Mouse (Mus musculus) neural tube, embryonic 13.5 days (tissue): ENCODE data around the gene Abcc5. TPM values are rescaled to one million over a fixed set of nuclear protein-coding genes. Genes with fewer than 3 reads are reported as not detected.
"Not testable (repeated sequence)": the region's sequence is repeated elsewhere in the genome, so short reads cannot be mapped to it uniquely, and the experiment has no call there.

Experiments
- ATAC-seq: fragments of 200-750 bp; cut with Nextera tagmentation; 2 replicates; pipeline ENCODE4 v1.8.0; 2017; ENCODE audit warnings: low read depth, mild to moderate bottlenecking, moderate TSS enrichment, moderate library complexity
- H3K27ac ChIP-seq: fragments of 300-500 bp; sonication (generic); replicated peaks from 2 replicates; pipeline ENCODE4 v1.5.1; 2015; ENCODE audit warnings: moderate library complexity, mild to moderate bottlenecking, inconsistent platforms
- H3K27me3 ChIP-seq: fragments of 300-500 bp; sonication (generic); 2 replicates; pipeline ENCODE4 v1.6.1; 2015; ENCODE audit warnings: mild to moderate bottlenecking, inconsistent platforms
- H3K36me3 ChIP-seq: fragments of 300-500 bp; sonication (generic); 2 replicates; pipeline ENCODE4 v1.6.1; 2015; ENCODE audit warnings: mild to moderate bottlenecking, inconsistent platforms
- H3K4me1 ChIP-seq: fragments of 300-500 bp; sonication (generic); replicated peaks from 2 replicates; pipeline ENCODE4 v1.6.1; 2015; ENCODE audit warnings: inconsistent platforms
- H3K4me2 ChIP-seq: fragments of 300-500 bp; sonication (generic); 2 replicates; pipeline ENCODE4 v1.6.1; 2015; ENCODE audit warnings: inconsistent platforms, mild to moderate bottlenecking, moderate library complexity
- H3K4me3 ChIP-seq: fragments of 300-500 bp; sonication (generic); 2 replicates; pipeline ENCODE4 v1.5.1; 2015; ENCODE audit warnings: mild to moderate bottlenecking, inconsistent platforms
- H3K9ac ChIP-seq: fragments of 300-500 bp; sonication (generic); 2 replicates; pipeline ENCODE4 v1.6.1; 2015; ENCODE audit warnings: moderate library complexity, mild to moderate bottlenecking, inconsistent platforms
- H3K9me3 ChIP-seq: fragments of 300-500 bp; sonication (generic); 2 replicates; pipeline ENCODE4 v1.6.1; 2016; ENCODE audit warnings: inconsistent platforms
- WGBS: fragments of 180-500 bp; shearing (Covaris S2); methylation state at CpG from one replicate; pipeline ENCODE4 v1.1.7; 2015; 5-methylcytosine and 5-hydroxymethylcytosine counted together
- polyA plus RNA-seq: library from polyadenylated mRNA; unstranded; fragments of >200 nt; fragmentation: Nextera tagmentation; extraction: Ambion mirVana; gene quantifications from 2 replicates; pipeline ENCODE4 v1.2.1, GENCODE M21; 2015

Abcc5 gene
- polyA plus RNA-seq, 1 experiment from 2014 or later: 123 TPM

- 33% methylated on average over 7 of the region's 7 CpGs for WGBS
- H3K4me1 ChIP-seq: no peaks in the 10 kb centered on the region
- no peak overlapping the region for H3K9ac ChIP-seq
- H3K27ac ChIP-seq: no peak overlapping the region
- no peak overlapping the region for H3K4me2 ChIP-seq
- H3K27me3 ChIP-seq: no peaks in the 10 kb centered on the region
- no peak for ATAC-seq
- no peak overlapping the region for H3K4me3 ChIP-seq
- H3K36me3 ChIP-seq: no peaks in the 10 kb centered on the region
- no peaks in the 10 kb centered on the region for H3K9me3 ChIP-seq
These were observed 18.7 kb upstream of the Abcc5 start for GRCm38 (mm10) chr16:20444831-20445388.

- 90% methylated on average over 2 of the region's 2 CpGs for WGBS
- Histone ChIP-seq H3K4me3 (no peak overlapping the region), H3K9ac (no peak overlapping the region), H3K36me3 (no peaks in the 10 kb centered on the region), H3K9me3 (no peaks in the 10 kb centered on the region), H3K4me2 (no peak overlapping the region), H3K27ac (no peak overlapping the region), H3K4me1 (no peaks in the 10 kb centered on the region), H3K27me3 (no peaks in the 10 kb centered on the region)
- ATAC-seq: no peak
These were observed 16.7 kb upstream of the Abcc5 start for GRCm38 (mm10) chr16:20442871-20443270.

GRCm38 (mm10) chr16:20438673-20439415, 12.7 kb upstream of the Abcc5 start:
- H3K4me2 ChIP-seq: no peak overlapping the region
- H3K27me3 ChIP-seq: no peaks in the 10 kb centered on the region
- no peaks in the 10 kb centered on the region for H3K36me3 ChIP-seq
- no peak overlapping the region for H3K27ac ChIP-seq
- no peak overlapping the region for H3K9ac ChIP-seq
- H3K4me1 ChIP-seq: no peaks in the 10 kb centered on the region
- 91% methylated on average over 11 of the region's 11 CpGs for WGBS
- H3K9me3 ChIP-seq: no peaks in the 10 kb centered on the region
- H3K4me3 ChIP-seq: no peak overlapping the region
- no peak for ATAC-seq

- not testable (repeated sequence) for H3K4me1 ChIP-seq, H3K9ac ChIP-seq, H3K4me2 ChIP-seq, H3K4me3 ChIP-seq, H3K27ac ChIP-seq, ATAC-seq, H3K27me3 ChIP-seq, H3K9me3 ChIP-seq, H3K36me3 ChIP-seq
- 100% methylated on average over 1 of the region's 1 CpGs for WGBS
These were observed 11.9 kb upstream of the Abcc5 start for GRCm38 (mm10) chr16:20438046-20438445.

GRCm38 (mm10) chr16:20436281-20436680, 10.1 kb upstream of the Abcc5 start:
- 82% methylated on average over 3 of the region's 3 CpGs for WGBS
- H3K4me3 ChIP-seq: no peak overlapping the region
- no peaks in the 10 kb centered on the region for H3K27me3 ChIP-seq
- no peak overlapping the region for H3K9ac ChIP-seq
- H3K9me3 ChIP-seq: no peaks in the 10 kb centered on the region
- no peak overlapping the region for H3K4me2 ChIP-seq
- H3K36me3 ChIP-seq: no peaks in the 10 kb centered on the region
- no peaks in the 10 kb centered on the region for H3K4me1 ChIP-seq
- H3K27ac ChIP-seq: no peak overlapping the region
- ATAC-seq: no peak

GRCm38 (mm10) chr16:20429328-20429727, 3.1 kb upstream of the Abcc5 start:
- Histone ChIP-seq H3K9ac (no peak overlapping the region), H3K36me3 (no peaks in the 10 kb centered on the region), H3K27me3 (no peaks in the 10 kb centered on the region), H3K9me3 (no peaks in the 10 kb centered on the region), H3K4me1 (peaks cover 14% of the 10 kb centered on the region), H3K4me2 (no peak overlapping the region), H3K4me3 (no peak overlapping the region), H3K27ac (no peak overlapping the region)
- WGBS: 87% methylated on average over 5 of the region's 5 CpGs
- ATAC-seq: no peak

GRCm38 (mm10) chr16:20427566-20427965, 1.4 kb upstream of the Abcc5 start:
- ATAC-seq: no peak
- 76% methylated on average over 4 of the region's 4 CpGs for WGBS
- Histone ChIP-seq H3K36me3 (no peaks in the 10 kb centered on the region), H3K4me1 (peaks cover 26% of the 10 kb centered on the region), H3K9ac (no peak overlapping the region), H3K4me3 (no peak overlapping the region), H3K27me3 (no peaks in the 10 kb centered on the region), H3K9me3 (no peaks in the 10 kb centered on the region), H3K27ac (no peak overlapping the region), H3K4me2 (no peak overlapping the region)

- peak overlapping the region; percentile 87 for H3K9ac ChIP-seq
- peaks cover 19% of the 10 kb centered on the region for H3K36me3 ChIP-seq
- peak overlapping the region; percentile 91; the same call in 1 of the 2 replicates for H3K27ac ChIP-seq
- H3K9me3 ChIP-seq: no peaks in the 10 kb centered on the region
- 0 out of 2 replicates have a peak, but pooled peaks have one; percentile 2 for ATAC-seq
- H3K4me3 ChIP-seq: peak overlapping the region; percentile 76
- H3K27me3 ChIP-seq: no peaks in the 10 kb centered on the region
- H3K4me1 ChIP-seq: peaks cover 26% of the 10 kb centered on the region
- WGBS: 54% methylated on average over 10 of the region's 10 CpGs
- peak overlapping the region; percentile 85 for H3K4me2 ChIP-seq
These were observed 1.2 kb downstream of the Abcc5 start for GRCm38 (mm10) chr16:20424719-20425650.

- H3K27me3 ChIP-seq: no peaks in the 10 kb centered on the region
- H3K4me2 ChIP-seq: peak overlapping the region; percentile 85
- no peak overlapping the region for H3K9ac ChIP-seq
- no peak overlapping the region for H3K27ac ChIP-seq
- WGBS: 87% methylated on average over 7 of the region's 7 CpGs
- H3K9me3 ChIP-seq: no peaks in the 10 kb centered on the region
- no peak overlapping the region for H3K4me3 ChIP-seq
- H3K4me1 ChIP-seq: peaks cover 26% of the 10 kb centered on the region
- no peak for ATAC-seq
- peaks cover 19% of the 10 kb centered on the region for H3K36me3 ChIP-seq
These were observed 1.9 kb downstream of the Abcc5 start for GRCm38 (mm10) chr16:20424226-20424663.

- H3K27ac ChIP-seq: no peak overlapping the region
- H3K4me3 ChIP-seq: no peak overlapping the region
- no peaks in the 10 kb centered on the region for H3K27me3 ChIP-seq
- no peaks in the 10 kb centered on the region for H3K9me3 ChIP-seq
- H3K36me3 ChIP-seq: peaks cover 27% of the 10 kb centered on the region
- H3K4me2 ChIP-seq: no peak overlapping the region
- H3K9ac ChIP-seq: no peak overlapping the region
- peaks cover 26% of the 10 kb centered on the region for H3K4me1 ChIP-seq
- 87% methylated on average over 6 of the region's 6 CpGs for WGBS
- ATAC-seq: no peak
These were observed 3.1 kb downstream of the Abcc5 start for GRCm38 (mm10) chr16:20422938-20423730.

- Histone ChIP-seq H3K4me1 (peaks cover 2% of the 10 kb centered on the region; the same call in 1 of the 2 replicates), H3K4me2 (no peak overlapping the region), H3K9ac (no peak overlapping the region), H3K9me3 (no peaks in the 10 kb centered on the region), H3K27ac (no peak overlapping the region), H3K4me3 (no peak overlapping the region), H3K36me3 (peaks cover 44% of the 10 kb centered on the region), H3K27me3 (no peaks in the 10 kb centered on the region)
- ATAC-seq: no peak
- WGBS: 89% methylated on average over 2 of the region's 2 CpGs
These were observed 8.1 kb downstream of the Abcc5 start for GRCm38 (mm10) chr16:20418054-20418453.
